Mouse (Mus musculus) ES-E14 (cell line): Measurements from ENCODE around the gene Gm26620. TPM values are rescaled to one million over a fixed set of nuclear protein-coding genes. Genes with fewer than 3 reads are reported as not detected.

Source experiments
- DNase-seq: peaks from one replicate; pipeline ENCODE4 v3.0.0-alpha.2; 2013; ENCODE audit warnings: low read depth, low spot score
- H3K27ac ChIP-seq: 2 replicates; pipeline ENCODE4 v1.5.1; 2012; ENCODE audit warnings: low read depth, mild to moderate bottlenecking, low read length, moderate library complexity, mixed read lengths; ENCODE audit not compliant: poor library complexity, insufficient read depth, severe bottlenecking
- H3K36me3 ChIP-seq: 2 replicates; pipeline ENCODE4 v1.6.1; 2012; ENCODE audit warnings: mild to moderate bottlenecking, low read length, moderate library complexity, mixed read lengths; ENCODE audit not compliant: control insufficient read depth, poor library complexity, insufficient read depth, severe bottlenecking
- H3K4me1 ChIP-seq, 2 experiments: fragments of 150-350 bp in 1 of 2; sonication (generic) in 1 of 2; 2 replicates each; pipeline ENCODE4 v1.6.1; 2012; ENCODE audit warnings: low read length in 2 of 2, mild to moderate bottlenecking in 1 of 2, mixed read lengths in 1 of 2; ENCODE audit not compliant: control insufficient read depth in 2 of 2, insufficient read depth in 2 of 2, poor library complexity in 1 of 2
- H3K4me3 ChIP-seq, 2 experiments: fragments of 150-350 bp in 1 of 2; sonication (generic) in 1 of 2; 2 replicates each; pipeline ENCODE4 v1.5.1; 2012; ENCODE audit warnings: low read length in 2 of 2, low read depth in 1 of 2, mild to moderate bottlenecking in 1 of 2, mixed read lengths in 1 of 2; ENCODE audit not compliant: insufficient read depth in 1 of 2, poor library complexity in 1 of 2, severe bottlenecking in 1 of 2
- H3K9ac ChIP-seq: 2 replicates; pipeline ENCODE4 v1.6.1; 2012; ENCODE audit warnings: low read depth, mild to moderate bottlenecking, low read length, mixed read lengths; ENCODE audit not compliant: poor library complexity, insufficient read depth, severe bottlenecking
- H3K9me3 ChIP-seq: fragments of 150-350 bp; sonication (generic); 2 replicates; pipeline ENCODE4 v1.6.1; 2012; ENCODE audit warnings: low read depth, mild to moderate bottlenecking, low read length; ENCODE audit not compliant: control insufficient read depth, insufficient read depth
- CHD2 ChIP-seq: IDR thresholded peaks from 2 replicates; pipeline ENCODE4 v1.6.1; 2014; ENCODE audit warnings: mild to moderate bottlenecking, low read depth, low read length, inconsistent platforms
- HCFC1 ChIP-seq: IDR thresholded peaks from 2 replicates; pipeline ENCODE4 v1.6.1; 2012; ENCODE audit warnings: low read length, inconsistent platforms, borderline replicate concordance; ENCODE audit not compliant: insufficient read depth
- MAFK ChIP-seq: IDR thresholded peaks from 2 replicates; pipeline ENCODE4 v1.6.1; 2014; ENCODE audit warnings: mild to moderate bottlenecking, low read depth, low read length, inconsistent platforms; ENCODE audit not compliant: insufficient read depth
- ZC3H11A ChIP-seq: IDR thresholded peaks from 2 replicates; pipeline ENCODE4 v1.6.1; 2012; ENCODE audit warnings: low read depth, mild to moderate bottlenecking, inconsistent platforms, low read length, borderline replicate concordance
- ZNF384 ChIP-seq: IDR thresholded peaks from 2 replicates; pipeline ENCODE4 v1.6.1; 2012; ENCODE audit warnings: low read depth, low read length, inconsistent platforms
- in situ Hi-C, 2 experiments: fragments of 600-800 bp; cut with MboI; formaldehyde crosslinking; loops; one replicate each; pipeline ENCODE4 v1.15.1; 2025; ENCODE audit warnings: low sequenced_read_pairs in 2 of 2, inconsistent platforms in 1 of 2; ENCODE audit not compliant: unreplicated experiment in 2 of 2
- total RNA-seq: library from RNA; depleted of rRNA; stranded (reverse); fragments of 300-350 nt; gene quantifications from 2 replicates; pipeline ENCODE4 v1.2.3, GENCODE M21; 2012

Gm26620 gene
- total RNA-seq, 1 experiment, result 2.8 TPM

- in situ Hi-C loops, result no loop called here
- Histone ChIP-seq H3K9ac (no peak overlapping the region), H3K9me3 (no peaks in the 10 kb centered on the region), H3K36me3 (peaks cover 4% of the 10 kb centered on the region), H3K27ac (no peak overlapping the region), H3K4me3 (no peak overlapping the region), H3K4me1 (no peaks in the 10 kb centered on the region; a peak in 1 of 4 replicates)
- TF ChIP-seq MAFK (no peak), HCFC1 (no peak), CHD2 (no peak), ZNF384 (no peak), ZC3H11A (no peak)
- DNase-seq, result no peak
Observed at GRCm38 (mm10) chr1:170850007-170850406, 34.9 kb upstream of the Gm26620 start.

GRCm38 (mm10) chr1:170850637-170851624, 33.9 kb upstream of the Gm26620 start:
- H3K27ac ChIP-seq, result no peak overlapping the region
- no peak overlapping the region for H3K9ac ChIP-seq
- TF ChIP-seq ZC3H11A, result no peak
- no peak for TF ChIP-seq ZNF384
- no peak for TF ChIP-seq CHD2
- no peak for TF ChIP-seq HCFC1
- no peak for TF ChIP-seq MAFK
- H3K9me3 ChIP-seq, result no peaks in the 10 kb centered on the region
- peaks cover 4% of the 10 kb centered on the region for H3K36me3 ChIP-seq
- H3K4me1 ChIP-seq, result no peaks in the 10 kb centered on the region; a peak in 1 of 4 replicates
- H3K4me3 ChIP-seq, result no peak overlapping the region
- in situ Hi-C loops, result no loop called here
- DNase-seq, result no peak

GRCm38 (mm10) chr1:170853604-170854003, 31.3 kb upstream of the Gm26620 start:
- in situ Hi-C loops, result no loop called here
- no peak overlapping the region for H3K4me3 ChIP-seq
- no peak overlapping the region for H3K27ac ChIP-seq
- no peak overlapping the region for H3K9ac ChIP-seq
- TF ChIP-seq MAFK (no peak), CHD2 (no peak), ZC3H11A (no peak), HCFC1 (no peak), ZNF384 (no peak)
- DNase-seq, result no peak
- no peaks in the 10 kb centered on the region; a peak in 1 of 4 replicates for H3K4me1 ChIP-seq
- peaks cover 4% of the 10 kb centered on the region for H3K36me3 ChIP-seq
- H3K9me3 ChIP-seq, result no peaks in the 10 kb centered on the region

- no peak overlapping the region for H3K27ac ChIP-seq
- H3K9me3 ChIP-seq, result no peaks in the 10 kb centered on the region
- DNase-seq, result no peak
- H3K4me1 ChIP-seq, result no peaks in the 10 kb centered on the region; a peak in 1 of 4 replicates
- H3K9ac ChIP-seq, result no peak overlapping the region
- no peak overlapping the region for H3K4me3 ChIP-seq
- peaks cover 4% of the 10 kb centered on the region for H3K36me3 ChIP-seq
- TF ChIP-seq ZC3H11A (no peak), HCFC1 (no peak), ZNF384 (no peak), MAFK (no peak), CHD2 (no peak)
- in situ Hi-C loops, result no loop called here
Observed at GRCm38 (mm10) chr1:170855056-170855760, 29.7 kb upstream of the Gm26620 start.
